Mouse (Mus musculus) left cerebral cortex, adult 2 months (tissue): Measurements from ENCODE around the gene Sspn. TPM values are rescaled to one million over a fixed set of nuclear protein-coding genes. Genes with fewer than 3 reads are reported as not detected.

Experiments used
- DNase-seq, 2 experiments: peaks; one replicate each; pipeline ENCODE4 v3.0.0; 2021 to 2022; ENCODE audit warnings: low spot score in 2 of 2, mixed read lengths in 1 of 2; ENCODE audit errors: extremely low spot score in 1 of 2
- H3K27ac ChIP-seq: fragments of 200-600 bp; 2 replicates; pipeline ENCODE4 v1.8.1; 2022
- H3K4me3 ChIP-seq: fragments of 200-600 bp; 2 replicates; pipeline ENCODE4 v1.8.1; 2022
- CTCF ChIP-seq: fragments of 200-600 bp; IDR thresholded peaks from 2 replicates; pipeline ENCODE4 v1.8.1; 2022; ENCODE audit warnings: antibody characterized with exemption, mild to moderate bottlenecking, moderate library complexity
- intact Hi-C: fragments of 180-260 bp; cut with DNase I; formaldehyde crosslinking; loops from one replicate; pipeline ENCODE4 v1.15.1; 2025
- total RNA-seq, 2 experiments: library from RNA; stranded (reverse); gene quantifications; 2 replicates each; pipeline ENCODE4 v1.2.3; 2021

Sspn gene
- total RNA-seq, 2 experiments from 2014 or later, result 3.2 to 3.9 TPM

GRCm38 (mm10) chr6:145904616-145905015 is 26.8 kb upstream of the Sspn start:
- no peak overlapping the region for H3K27ac ChIP-seq
- no peak for DNase-seq
- TF ChIP-seq CTCF, result no peak
- H3K4me3 ChIP-seq, result no peak overlapping the region
- intact Hi-C loops, result no loop called here

- no peak overlapping the region for H3K27ac ChIP-seq
- intact Hi-C loops, result no loop called here
- H3K4me3 ChIP-seq, result no peak overlapping the region
- no peak for TF ChIP-seq CTCF
- DNase-seq, result no peak
These were observed 25.1 kb upstream of the Sspn start for GRCm38 (mm10) chr6:145906096-145906890.

- DNase-seq, result no peak
- H3K27ac ChIP-seq, result no peak overlapping the region
- TF ChIP-seq CTCF, result no peak
- H3K4me3 ChIP-seq, result no peak overlapping the region
- intact Hi-C loops, result no loop called here
These were observed 21.5 kb upstream of the Sspn start for GRCm38 (mm10) chr6:145909943-145910342.

GRCm38 (mm10) chr6:145910469-145911426 is 20.7 kb upstream of the Sspn start:
- no peak overlapping the region for H3K4me3 ChIP-seq
- DNase-seq, result no peak
- TF ChIP-seq CTCF, result no peak
- no peak overlapping the region for H3K27ac ChIP-seq
- intact Hi-C loops, result no loop called here

GRCm38 (mm10) chr6:145912232-145912631 is 19.2 kb upstream of the Sspn start:
- Histone ChIP-seq H3K27ac (no peak overlapping the region), H3K4me3 (no peak overlapping the region)
- no peak for DNase-seq
- no peak for TF ChIP-seq CTCF
- intact Hi-C loops, result no loop called here

GRCm38 (mm10) chr6:145915435-145915834 is 16.0 kb upstream of the Sspn start:
- intact Hi-C loops, result no loop called here
- no peak for DNase-seq
- no peak overlapping the region for H3K27ac ChIP-seq
- H3K4me3 ChIP-seq, result no peak overlapping the region
- no peak for TF ChIP-seq CTCF

GRCm38 (mm10) chr6:145916401-145916800 is 15.0 kb upstream of the Sspn start:
- H3K27ac ChIP-seq, result no peak overlapping the region
- DNase-seq, result no peak
- no peak overlapping the region for H3K4me3 ChIP-seq
- no peak for TF ChIP-seq CTCF
- intact Hi-C loops, result no loop called here

- intact Hi-C loops, result no loop called here
- no peak overlapping the region for H3K4me3 ChIP-seq
- H3K27ac ChIP-seq, result no peak overlapping the region
- TF ChIP-seq CTCF, result no peak
- DNase-seq, result no peak
These were observed 13.2 kb upstream of the Sspn start for GRCm38 (mm10) chr6:145918236-145918635.

- no peak overlapping the region for H3K4me3 ChIP-seq
- intact Hi-C loops, result no loop called here
- DNase-seq, result peak in 1 of 2 experiments; percentile 15
- TF ChIP-seq CTCF, result no peak
- no peak overlapping the region for H3K27ac ChIP-seq
These were observed 7.8 kb upstream of the Sspn start for GRCm38 (mm10) chr6:145923594-145923993.

GRCm38 (mm10) chr6:145934001-145934696 is 2.7 kb downstream of the Sspn start:
- intact Hi-C loops, result loop anchor here (2.0 kb wide), 1 partner anchor 67 kb away; no protein-coding TSS in a partner anchor
- Histone ChIP-seq H3K4me3 (peak overlapping the region; percentile 52), H3K27ac (peak overlapping the region; percentile 84)
- TF ChIP-seq CTCF, result no peak
- peak; percentile 60 to 70 for DNase-seq

GRCm38 (mm10) chr6:145934697-145935240 is 3.3 kb downstream of the Sspn start:
- DNase-seq, result no peak
- intact Hi-C loops, result loop anchor here (2.0 kb wide), 1 partner anchor 68 kb away; no protein-coding TSS in a partner anchor
- Histone ChIP-seq H3K4me3 (peak overlapping the region; percentile 52), H3K27ac (peak overlapping the region; percentile 84)
- TF ChIP-seq CTCF, result no peak
